Mouse (Mus musculus): Measurements from ENCODE around the gene Ncstn. TPM values are rescaled to one million over a fixed set of nuclear protein-coding genes. Genes with fewer than 3 reads are reported as not detected.

The Ncstn gene
- total RNA-seq, 2 experiments from 2014 or later = 63.3 to 71.6 TPM

GRCm38 (mm10) chr1:172046410-172046809 is 36.2 kb downstream of the Ncstn start:
- intact Hi-C loops (cut with DNase I) = no loop called here
- no peak for DNase-seq (ENCODE audit: low spot score in 2 of 2)

- DNase-seq (ENCODE audit: low spot score in 2 of 2) = no peak
- intact Hi-C loops (cut with DNase I) = loop anchor here (10.0 kb wide), 1 partner anchor 285 kb away; no protein-coding TSS in a partner anchor
Measured at GRCm38 (mm10) chr1:172029914-172030313, 52.7 kb downstream of the Ncstn start.

DNA sequence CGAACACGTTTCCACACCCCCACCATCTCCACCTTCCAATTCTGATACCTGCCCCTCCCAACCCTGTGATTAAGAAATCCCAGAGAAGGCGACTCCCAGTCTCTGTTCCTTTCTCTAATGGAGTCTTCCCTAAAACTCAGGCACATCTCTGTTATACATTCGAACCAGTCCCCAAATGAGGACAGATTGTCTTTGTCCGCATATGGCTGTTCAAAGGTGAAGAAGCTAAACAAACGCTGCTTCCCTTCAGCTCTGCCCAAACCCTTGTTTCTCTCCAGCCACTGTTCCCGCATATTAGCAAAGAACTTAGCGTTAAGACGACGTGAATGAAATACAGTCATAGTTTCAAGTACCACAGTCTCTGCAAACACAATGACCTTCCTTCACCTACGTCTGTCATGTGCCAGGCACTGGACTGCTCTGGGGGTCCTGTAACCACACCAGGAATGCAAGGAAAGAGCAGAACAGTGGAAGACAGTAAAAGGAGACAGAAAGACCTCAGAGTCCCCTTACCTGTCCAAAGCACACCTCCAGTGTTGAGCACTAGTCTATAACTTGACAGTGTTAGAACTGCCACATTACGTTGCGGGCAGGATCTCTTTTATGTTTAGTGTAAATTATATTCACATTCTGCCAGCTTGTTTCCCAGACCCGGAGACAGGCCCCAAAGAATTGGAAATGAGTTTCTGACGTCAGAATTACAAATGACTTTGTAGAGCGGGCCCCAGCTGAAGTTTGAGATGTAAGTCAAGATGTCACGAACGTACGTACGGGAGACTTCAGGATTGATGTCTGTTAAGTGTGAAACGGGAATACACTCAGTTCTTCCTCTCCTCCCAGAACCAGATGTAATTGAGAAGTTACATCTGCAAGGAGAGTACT is 54.0 kb downstream of the Ncstn start, which contains the start of gene Vangl2:
Gene Vangl2 (minus strand): TSS at position 51 of the 882 bp plus-strand sequence.
- intact Hi-C loops (cut with DNase I) = loop anchor here (10.0 kb wide), 1 partner anchor 286 kb away; no protein-coding TSS in a partner anchor
- no peak for DNase-seq (ENCODE audit: low spot score in 2 of 2)

GRCm38 (mm10) chr1:172027809-172028102 is 54.8 kb downstream of the Ncstn start:
- no peak for DNase-seq (ENCODE audit: low spot score in 2 of 2)
- intact Hi-C loops (cut with DNase I) = loop anchor here (10.0 kb wide), 1 partner anchor 287 kb away; no protein-coding TSS in a partner anchor

DNA sequence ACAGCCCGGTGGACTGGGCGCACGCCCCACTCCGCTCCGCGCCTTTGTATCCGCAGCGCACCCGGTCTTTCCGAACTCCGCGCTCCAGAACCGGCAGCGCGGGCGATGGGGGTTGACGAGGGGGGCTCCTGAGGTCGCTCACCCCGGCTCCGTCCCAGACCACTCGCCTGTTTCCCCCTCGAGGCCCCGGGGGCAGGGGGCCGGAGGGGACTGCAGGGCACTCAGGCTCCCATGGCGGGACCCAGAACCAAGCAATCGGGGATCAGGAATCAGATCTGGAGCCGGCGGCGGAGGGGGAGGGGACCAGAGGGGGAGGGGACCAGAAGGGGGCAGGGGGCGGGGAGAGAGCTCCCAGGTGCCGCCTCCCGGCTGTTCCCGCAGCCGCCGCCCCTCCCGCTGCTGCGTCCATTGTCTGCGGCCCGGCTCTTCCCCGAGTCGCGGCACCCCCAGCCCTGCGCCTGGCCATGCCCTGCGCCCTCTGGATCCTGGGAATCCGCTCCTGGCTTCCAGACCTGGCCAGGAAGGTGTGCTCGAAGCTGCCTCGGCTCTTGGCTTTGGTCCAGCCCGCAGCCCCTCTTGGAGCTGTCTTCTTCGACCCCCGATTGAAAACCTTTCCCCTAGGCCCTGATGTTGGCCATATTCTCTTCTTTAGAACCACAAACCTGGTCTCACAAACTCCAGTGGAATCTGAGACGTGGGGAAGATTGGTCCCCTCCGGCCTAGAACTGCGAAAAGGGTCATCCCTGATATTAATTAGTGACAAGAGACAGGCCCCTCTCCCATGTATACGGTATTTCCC is 55.4 kb downstream of the Ncstn start:
- intact Hi-C loops (cut with DNase I) = loop anchor here (10.0 kb wide), 1 partner anchor 288 kb away; no protein-coding TSS in a partner anchor
- DNase-seq (ENCODE audit: low spot score in 2 of 2) = peak; percentile 76 to 82

- peak in 1 of 2 experiments; percentile 41 for DNase-seq (ENCODE audit: low spot score in 2 of 2)
- intact Hi-C loops (cut with DNase I) = loop anchor here (10.0 kb wide), 1 partner anchor 288 kb away; no protein-coding TSS in a partner anchor
Measured at GRCm38 (mm10) chr1:172026201-172026901, 56.2 kb downstream of the Ncstn start.

GRCm38 (mm10) chr1:172025201-172025904 is 57.2 kb downstream of the Ncstn start:
- DNase-seq (ENCODE audit: low spot score in 2 of 2) = no peak
- intact Hi-C loops (cut with DNase I) = loop anchor here (10.0 kb wide), 1 partner anchor 289 kb away; no protein-coding TSS in a partner anchor

GRCm38 (mm10) chr1:172024140-172024895 is 58.3 kb downstream of the Ncstn start:
- no peak for DNase-seq (ENCODE audit: low spot score in 2 of 2)
- intact Hi-C loops (cut with DNase I) = loop anchor here (10.0 kb wide), 1 partner anchor 290 kb away; no protein-coding TSS in a partner anchor

GRCm38 (mm10) chr1:172019863-172020521 is 62.6 kb downstream of the Ncstn start:
- intact Hi-C loops (cut with DNase I) = loop anchor here (10.0 kb wide), 1 partner anchor 295 kb away; no protein-coding TSS in a partner anchor
- peak; percentile 42 to 53 for DNase-seq (ENCODE audit: low spot score in 2 of 2)

DNA sequence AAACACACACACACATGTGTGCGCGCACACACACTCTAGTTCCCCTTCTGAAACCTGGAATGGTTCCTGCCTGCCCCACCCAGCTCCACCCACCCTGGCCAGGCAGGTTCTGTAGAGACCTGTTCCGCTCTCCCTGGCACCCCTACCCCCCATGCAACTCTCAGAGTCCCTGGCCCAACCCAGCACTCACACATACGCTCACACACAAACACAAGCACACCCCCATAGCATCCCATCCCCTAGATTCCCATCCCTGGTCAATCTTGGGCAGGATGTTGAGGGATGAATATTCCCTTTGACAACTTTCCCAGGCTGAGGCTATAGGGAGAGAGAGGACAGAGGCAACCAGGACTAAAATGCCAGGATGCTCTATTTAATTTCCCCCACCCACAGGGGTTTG is 63.3 kb downstream of the Ncstn start:
- DNase-seq (ENCODE audit: low spot score in 2 of 2) = no peak

DNA sequence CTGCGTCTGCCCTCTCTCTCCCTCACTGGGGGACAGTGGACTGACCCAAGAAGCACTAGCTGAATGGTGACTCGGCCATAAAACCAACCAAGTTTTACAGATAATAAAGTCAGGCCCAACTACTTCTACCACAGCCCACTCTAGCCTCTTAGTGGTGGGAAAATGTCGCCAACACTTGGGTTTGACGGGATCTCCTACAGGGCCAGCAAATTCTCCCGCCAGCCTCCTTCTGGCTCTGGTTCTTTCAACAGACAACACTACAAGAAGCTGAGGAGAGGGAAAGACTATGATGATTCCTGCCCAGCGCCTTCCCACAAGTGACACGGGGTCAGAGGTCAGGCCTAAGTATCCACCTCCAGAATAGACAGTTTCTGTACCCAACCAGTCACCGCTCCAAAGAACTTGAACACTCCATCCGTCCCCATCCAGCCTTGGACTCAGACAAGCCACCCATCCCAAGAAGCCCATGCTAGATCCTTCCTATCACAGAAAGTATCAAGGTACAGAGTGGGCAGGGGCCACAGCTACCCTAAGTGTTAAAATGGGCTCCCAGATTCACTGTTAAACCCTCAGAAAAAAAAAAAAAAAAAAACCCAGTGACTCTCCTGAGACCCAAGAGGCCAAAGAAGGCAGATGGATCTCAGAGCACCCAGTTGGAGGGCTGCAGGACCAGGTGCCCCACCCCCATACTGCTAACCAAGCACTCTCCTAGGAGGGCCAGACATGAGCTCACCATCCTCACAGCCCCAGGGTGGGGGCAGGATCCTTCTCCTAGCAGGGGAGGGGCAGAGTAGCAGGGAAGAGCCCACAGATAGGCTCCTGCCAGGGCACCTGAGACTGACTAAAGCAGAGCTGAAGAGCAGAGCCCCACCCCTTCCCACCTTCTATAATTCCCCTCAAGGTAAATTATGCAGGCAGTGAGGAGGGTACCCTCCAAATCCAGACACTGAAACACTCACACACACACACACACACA is 64.0 kb downstream of the Ncstn start:
- intact Hi-C loops (cut with DNase I) = no loop called here
- DNase-seq (ENCODE audit: low spot score in 2 of 2) = no peak

More for the DNA sequence above, 63.3 kb downstream of the Ncstn start:
- intact Hi-C loops (cut with DNase I) = no loop called here

- intact Hi-C loops (cut with DNase I) = no loop called here
- DNase-seq (ENCODE audit: low spot score in 2 of 2) = no peak
Measured at GRCm38 (mm10) chr1:172017517-172018070, 65.0 kb downstream of the Ncstn start.

- DNase-seq (ENCODE audit: low spot score in 2 of 2) = no peak
- intact Hi-C loops (cut with DNase I) = no loop called here
Measured at GRCm38 (mm10) chr1:172016660-172017516, 65.7 kb downstream of the Ncstn start.

GRCm38 (mm10) chr1:172016031-172016430 is 66.6 kb downstream of the Ncstn start:
- no peak for DNase-seq (ENCODE audit: low spot score in 2 of 2)
- intact Hi-C loops (cut with DNase I) = no loop called here
